Mouse (Mus musculus): ENCODE measurements around the gene Il1rl2. TPM values are rescaled to one million over a fixed set of nuclear protein-coding genes. Genes with fewer than 3 reads are reported as not detected.
"Not testable (repeated sequence)": the region's sequence is repeated elsewhere in the genome, so short reads cannot be mapped to it uniquely, and the experiment has no call there.

Gene Il1rl2
- polyA plus RNA-seq, 1 experiment from 2014 or later, result 10.5 TPM

DNA sequence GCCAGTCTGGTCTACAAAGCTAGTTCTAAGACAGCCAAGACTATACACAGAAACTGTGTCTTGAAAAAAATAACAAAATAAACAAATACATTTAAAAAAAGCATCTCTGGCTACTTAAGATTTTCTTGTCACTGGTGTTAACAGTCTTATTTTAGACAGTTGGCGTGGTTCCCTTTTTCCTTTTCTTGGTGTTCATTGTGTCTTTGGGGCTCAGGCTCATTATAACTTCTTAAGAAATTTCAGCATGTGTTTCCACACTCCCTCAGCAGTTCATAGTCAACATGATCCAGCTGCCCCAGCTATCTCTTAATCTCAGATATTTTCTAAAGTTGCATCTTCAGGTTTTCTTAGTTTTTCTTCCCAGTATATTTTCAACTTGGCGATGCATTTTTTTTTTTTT is 32.2 kb upstream of the Il1rl2 start:
- no peak overlapping the region for H3K9ac ChIP-seq (replicated peaks; ENCODE audit: low read length)
- no peaks in the 10 kb centered on the region for H3K36me3 ChIP-seq (ENCODE audit: insufficient read depth, low read length)
- H3K4me2 ChIP-seq (replicated peaks; ENCODE audit: low read depth, low read length), result no peak overlapping the region
- no peaks in the 10 kb centered on the region for H3K4me1 ChIP-seq (ENCODE audit: insufficient read depth, low read length)
- no peak overlapping the region for H3K27ac ChIP-seq (ENCODE audit: low read length)
- no peak overlapping the region for H3K4me3 ChIP-seq (ENCODE audit: low read length)
- WGBS, result 96% methylated on average over 2 of the region's 2 CpGs
- ATAC-seq (ENCODE audit: low FRiP score, low TSS enrichment), result no peak
- 0 out of 2 replicates have a peak, but pooled peaks cover 2% of the 10 kb centered on the region for H3K9me3 ChIP-seq (ENCODE audit: low read length)
- H3K27me3 ChIP-seq (ENCODE audit: insufficient read depth, low read length), result no peaks in the 10 kb centered on the region

DNA sequence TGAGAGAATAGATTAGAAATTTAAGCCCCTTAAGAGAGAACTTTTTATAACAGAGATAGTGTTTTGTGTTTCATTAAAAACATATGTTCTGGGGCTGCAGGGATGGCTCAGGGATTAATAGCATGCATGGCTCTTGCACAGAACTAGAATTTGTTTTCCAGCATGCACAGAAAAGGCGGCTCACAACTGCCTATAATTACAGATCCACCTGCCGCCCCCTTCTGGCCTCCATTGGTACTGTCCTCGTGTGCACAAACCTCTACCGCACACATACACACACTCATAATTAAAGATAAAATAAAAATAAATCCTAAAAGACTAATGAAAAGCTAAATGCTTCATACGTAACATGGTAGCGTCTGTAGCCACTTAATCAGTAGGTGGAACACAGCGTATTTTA is 30.5 kb upstream of the Il1rl2 start:
- no peak overlapping the region for H3K4me2 ChIP-seq (replicated peaks; ENCODE audit: low read depth, low read length)
- H3K4me3 ChIP-seq (ENCODE audit: low read length), result no peak overlapping the region
- no peaks in the 10 kb centered on the region for H3K27me3 ChIP-seq (ENCODE audit: insufficient read depth, low read length)
- ATAC-seq (ENCODE audit: low FRiP score, low TSS enrichment), result no peak
- no peak overlapping the region for H3K27ac ChIP-seq (ENCODE audit: low read length)
- H3K4me1 ChIP-seq (ENCODE audit: insufficient read depth, low read length), result no peaks in the 10 kb centered on the region
- 92% methylated on average over 7 of the region's 7 CpGs for WGBS
- no peak overlapping the region for H3K9ac ChIP-seq (replicated peaks; ENCODE audit: low read length)
- H3K9me3 ChIP-seq (ENCODE audit: low read length), result 0 out of 2 replicates have a peak, but pooled peaks cover 2% of the 10 kb centered on the region
- no peaks in the 10 kb centered on the region for H3K36me3 ChIP-seq (ENCODE audit: insufficient read depth, low read length)

DNA sequence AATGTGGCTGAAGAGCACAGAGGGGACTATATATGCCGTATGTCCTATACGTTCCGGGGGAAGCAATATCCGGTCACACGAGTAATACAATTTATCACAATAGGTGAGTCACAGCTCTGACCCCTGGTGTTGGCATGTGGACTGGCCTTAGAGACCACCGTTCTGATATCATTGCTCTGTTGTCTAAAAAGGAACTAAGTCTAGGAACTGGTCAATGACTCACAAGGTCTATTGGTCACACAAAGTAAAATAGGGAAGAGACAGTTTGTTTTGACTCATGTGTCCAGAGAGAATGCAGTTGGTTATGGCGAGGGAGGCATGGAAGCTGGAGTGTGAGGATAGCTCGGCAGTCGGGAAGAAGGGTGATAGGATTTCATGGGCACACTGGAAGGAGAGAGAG is 29.6 kb upstream of the Il1rl2 start:
- Histone ChIP-seq H3K36me3 (ENCODE audit: insufficient read depth, low read length) (no peaks in the 10 kb centered on the region), H3K27me3 (ENCODE audit: insufficient read depth, low read length) (no peaks in the 10 kb centered on the region), H3K4me3 (ENCODE audit: low read length) (no peak overlapping the region), H3K27ac (ENCODE audit: low read length) (no peak overlapping the region), H3K4me2 (replicated peaks; ENCODE audit: low read depth, low read length) (no peak overlapping the region), H3K4me1 (ENCODE audit: insufficient read depth, low read length) (no peaks in the 10 kb centered on the region), H3K9ac (replicated peaks; ENCODE audit: low read length) (no peak overlapping the region), H3K9me3 (ENCODE audit: low read length) (0 out of 2 replicates have a peak, but pooled peaks cover 2% of the 10 kb centered on the region)
- no peak for ATAC-seq (ENCODE audit: low FRiP score, low TSS enrichment)
- WGBS, result 69% methylated on average over 9 of the region's 9 CpGs

DNA sequence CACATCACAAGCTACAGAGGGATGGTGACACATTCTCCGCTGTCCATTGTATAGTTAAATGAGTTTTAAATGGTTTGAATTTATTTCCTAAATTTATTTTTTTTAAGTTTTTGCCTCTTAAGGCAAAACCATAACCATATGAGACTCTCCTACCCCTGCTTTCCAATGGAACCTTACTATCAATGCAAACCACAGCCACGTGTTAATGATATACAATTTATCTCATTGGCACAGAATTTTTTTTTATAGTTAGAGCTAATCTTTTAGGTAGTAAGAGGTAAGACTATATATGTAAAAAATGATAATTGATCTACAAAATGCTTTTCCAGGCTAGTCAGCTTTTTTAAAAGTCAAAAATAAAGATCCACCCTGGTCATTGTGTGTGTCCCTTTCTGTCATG is 26.4 kb upstream of the Il1rl2 start:
- H3K36me3 ChIP-seq (ENCODE audit: insufficient read depth, low read length), result no peaks in the 10 kb centered on the region
- no peak overlapping the region for H3K4me2 ChIP-seq (replicated peaks; ENCODE audit: low read depth, low read length)
- H3K4me3 ChIP-seq (ENCODE audit: low read length), result no peak overlapping the region
- no peaks in the 10 kb centered on the region for H3K27me3 ChIP-seq (ENCODE audit: insufficient read depth, low read length)
- no peak for ATAC-seq (ENCODE audit: low FRiP score, low TSS enrichment)
- no peak overlapping the region for H3K9ac ChIP-seq (replicated peaks; ENCODE audit: low read length)
- 0 out of 2 replicates have a peak, but pooled peaks cover 2% of the 10 kb centered on the region for H3K9me3 ChIP-seq (ENCODE audit: low read length)
- 89% methylated on average over 2 of the region's 2 CpGs for WGBS
- no peak overlapping the region for H3K27ac ChIP-seq (ENCODE audit: low read length)
- no peaks in the 10 kb centered on the region for H3K4me1 ChIP-seq (ENCODE audit: insufficient read depth, low read length)

DNA sequence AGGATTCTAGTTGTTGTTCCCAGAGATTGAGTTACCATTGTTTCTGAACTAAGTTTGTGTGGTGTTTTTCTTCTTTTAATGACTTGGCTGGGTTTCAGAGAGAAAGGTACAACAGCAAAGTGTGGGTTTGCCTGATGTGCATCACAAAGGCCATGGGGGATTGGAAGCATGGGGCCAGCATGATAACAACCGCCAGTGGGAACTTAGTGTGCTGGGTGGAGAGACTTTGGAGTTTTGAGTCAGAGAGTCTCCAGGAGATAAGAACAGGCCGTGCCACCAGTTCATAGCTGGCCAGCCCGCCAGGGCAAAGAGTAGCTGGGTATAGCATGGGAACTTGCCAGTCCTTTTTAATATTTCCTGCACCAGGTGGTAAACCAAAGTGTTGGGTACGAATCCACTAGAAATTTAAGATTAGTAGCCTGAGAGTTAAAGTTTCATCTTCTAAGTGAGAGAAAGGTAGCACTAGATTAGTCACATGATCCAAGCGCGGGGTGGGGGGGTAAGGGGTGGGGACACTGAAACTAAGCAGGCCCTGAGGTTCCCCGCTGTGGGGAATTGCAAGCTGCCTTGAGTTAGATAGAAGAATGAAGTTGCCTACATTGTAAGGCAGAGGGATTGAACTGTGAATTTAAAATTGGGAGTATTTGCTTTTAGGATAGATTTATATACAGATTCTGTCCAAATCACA is 21.1 kb upstream of the Il1rl2 start:
- no peak overlapping the region for H3K9ac ChIP-seq (replicated peaks; ENCODE audit: low read length)
- no peak overlapping the region for H3K27ac ChIP-seq (ENCODE audit: low read length)
- no peak overlapping the region for H3K4me3 ChIP-seq (ENCODE audit: low read length)
- ATAC-seq (ENCODE audit: low FRiP score, low TSS enrichment), result no peak
- H3K9me3 ChIP-seq (ENCODE audit: low read length), result no peaks in the 10 kb centered on the region
- H3K27me3 ChIP-seq (ENCODE audit: insufficient read depth, low read length), result no peaks in the 10 kb centered on the region
- H3K4me1 ChIP-seq (ENCODE audit: insufficient read depth, low read length), result no peaks in the 10 kb centered on the region
- no peaks in the 10 kb centered on the region for H3K36me3 ChIP-seq (ENCODE audit: insufficient read depth, low read length)
- WGBS, result 76% methylated on average over 7 of the region's 7 CpGs
- no peak overlapping the region for H3K4me2 ChIP-seq (replicated peaks; ENCODE audit: low read depth, low read length)

DNA sequence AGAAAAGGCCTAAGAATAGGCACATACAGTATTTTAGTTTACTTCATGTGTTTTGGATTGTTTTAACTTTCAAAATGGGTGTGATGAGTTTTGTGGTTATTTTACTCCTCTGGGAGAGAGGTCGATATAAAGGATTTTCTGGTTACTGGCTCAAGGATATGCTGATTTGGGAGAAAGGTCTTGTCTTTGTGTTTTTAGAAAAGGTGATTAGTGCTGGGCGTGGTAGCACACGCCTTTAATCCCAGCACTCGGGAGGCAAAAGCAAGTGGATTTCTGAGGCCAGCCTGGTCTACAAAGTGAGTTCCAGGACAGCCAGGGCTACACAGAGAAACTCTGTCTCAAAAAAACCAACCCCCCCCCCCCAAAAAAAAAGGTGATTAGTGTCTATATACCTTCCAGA is 20.1 kb upstream of the Il1rl2 start:
- H3K9me3 ChIP-seq (ENCODE audit: low read length); H3K4me1 ChIP-seq (ENCODE audit: insufficient read depth, low read length); H3K27me3 ChIP-seq (ENCODE audit: insufficient read depth, low read length); ATAC-seq (ENCODE audit: low FRiP score, low TSS enrichment); H3K36me3 ChIP-seq (ENCODE audit: insufficient read depth, low read length); H3K27ac ChIP-seq (ENCODE audit: low read length); H3K9ac ChIP-seq (replicated peaks; ENCODE audit: low read length); H3K4me3 ChIP-seq (ENCODE audit: low read length); H3K4me2 ChIP-seq (replicated peaks; ENCODE audit: low read depth, low read length): not testable (repeated sequence)
- WGBS, result 64% methylated on average over 4 of the region's 4 CpGs

DNA sequence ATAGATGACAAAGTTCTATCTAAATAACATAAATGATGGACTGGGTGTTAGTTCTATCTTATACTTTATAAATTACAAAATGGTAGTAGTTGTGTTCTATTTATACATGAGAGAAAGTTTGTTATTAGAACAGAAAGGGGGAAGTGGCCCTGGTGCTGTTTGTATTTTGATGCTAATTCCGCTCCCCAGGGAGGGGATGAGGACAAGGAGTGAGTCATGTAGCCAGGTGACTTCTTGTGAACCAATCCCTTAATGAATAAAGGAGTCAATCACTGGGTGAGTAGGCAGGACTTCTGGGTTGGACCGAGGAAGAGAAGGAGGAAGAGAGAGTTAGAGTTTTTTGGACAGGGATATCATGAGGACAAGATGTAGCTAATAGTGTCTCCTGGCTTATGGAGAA is 18.3 kb upstream of the Il1rl2 start:
- H3K36me3 ChIP-seq (ENCODE audit: insufficient read depth, low read length), result no peaks in the 10 kb centered on the region
- WGBS, result 90% methylated on average over 2 of the region's 2 CpGs

DNA sequence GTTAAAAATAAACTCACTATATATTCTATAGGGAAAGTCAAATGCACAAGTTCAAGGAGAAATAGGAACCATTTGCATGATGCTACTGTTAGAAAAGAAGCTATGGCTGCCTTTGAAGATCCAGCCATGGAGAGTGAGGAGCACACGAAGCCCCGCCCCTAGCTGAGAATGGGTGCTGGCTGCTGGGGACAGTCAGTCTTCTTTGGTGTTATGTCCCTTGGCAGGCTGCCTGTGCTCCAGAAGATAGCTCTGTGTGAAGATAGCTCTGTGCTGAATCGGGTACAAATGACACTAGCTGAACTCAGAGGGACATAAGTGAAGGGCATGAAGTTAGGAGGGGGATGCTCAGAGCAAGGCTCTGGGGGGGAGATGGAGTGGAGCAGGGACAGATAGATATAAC is 13.3 kb upstream of the Il1rl2 start:
- H3K36me3 ChIP-seq (ENCODE audit: insufficient read depth, low read length), result 0 out of 2 replicates have a peak, but pooled peaks cover 3% of the 10 kb centered on the region
- no peak overlapping the region for H3K4me3 ChIP-seq (ENCODE audit: low read length)
- H3K4me2 ChIP-seq (replicated peaks; ENCODE audit: low read depth, low read length), result no peak overlapping the region
- 82% methylated on average over 3 of the region's 3 CpGs for WGBS
- no peak overlapping the region for H3K9ac ChIP-seq (replicated peaks; ENCODE audit: low read length)
- no peaks in the 10 kb centered on the region for H3K27me3 ChIP-seq (ENCODE audit: insufficient read depth, low read length)
- no peak overlapping the region for H3K27ac ChIP-seq (ENCODE audit: low read length)
- H3K4me1 ChIP-seq (ENCODE audit: insufficient read depth, low read length), result no peaks in the 10 kb centered on the region
- H3K9me3 ChIP-seq (ENCODE audit: low read length), result no peaks in the 10 kb centered on the region
- no peak for ATAC-seq (ENCODE audit: low FRiP score, low TSS enrichment)

More for the DNA sequence above, 18.3 kb upstream of the Il1rl2 start:
- no peaks in the 10 kb centered on the region for H3K4me1 ChIP-seq (ENCODE audit: insufficient read depth, low read length)
- no peak overlapping the region for H3K4me2 ChIP-seq (replicated peaks; ENCODE audit: low read depth, low read length)
- H3K4me3 ChIP-seq (ENCODE audit: low read length), result no peak overlapping the region
- H3K9me3 ChIP-seq (ENCODE audit: low read length), result no peaks in the 10 kb centered on the region
- no peak overlapping the region for H3K27ac ChIP-seq (ENCODE audit: low read length)
- H3K27me3 ChIP-seq (ENCODE audit: insufficient read depth, low read length), result no peaks in the 10 kb centered on the region
- no peak overlapping the region for H3K9ac ChIP-seq (replicated peaks; ENCODE audit: low read length)
- no peak for ATAC-seq (ENCODE audit: low FRiP score, low TSS enrichment)

DNA sequence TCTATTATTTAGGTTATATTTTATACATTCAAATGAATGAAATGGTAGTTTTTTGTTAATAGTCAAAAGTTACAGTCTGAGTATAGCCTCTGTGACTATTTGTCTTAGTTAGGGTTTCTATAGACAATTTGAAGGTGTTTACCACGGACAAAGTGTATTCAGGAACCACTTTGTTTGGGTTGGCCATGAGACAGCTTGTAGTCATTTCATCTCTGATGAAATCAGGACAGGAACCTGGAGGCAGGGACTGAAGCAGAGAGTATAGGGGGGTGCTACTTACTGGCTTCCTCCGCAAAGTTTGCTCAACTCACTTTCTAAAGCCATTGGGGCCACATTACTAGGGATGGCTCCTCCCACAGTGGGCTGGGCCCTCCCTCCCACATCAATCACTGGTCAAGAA is 12.8 kb upstream of the Il1rl2 start:
- no peak overlapping the region for H3K27ac ChIP-seq (ENCODE audit: low read length)
- no peak for ATAC-seq (ENCODE audit: low FRiP score, low TSS enrichment)
- no peaks in the 10 kb centered on the region for H3K9me3 ChIP-seq (ENCODE audit: low read length)
- 0 out of 2 replicates have a peak, but pooled peaks cover 3% of the 10 kb centered on the region for H3K36me3 ChIP-seq (ENCODE audit: insufficient read depth, low read length)
- H3K9ac ChIP-seq (replicated peaks; ENCODE audit: low read length), result no peak overlapping the region
- H3K4me1 ChIP-seq (ENCODE audit: insufficient read depth, low read length), result no peaks in the 10 kb centered on the region
- H3K4me2 ChIP-seq (replicated peaks; ENCODE audit: low read depth, low read length), result no peak overlapping the region
- H3K27me3 ChIP-seq (ENCODE audit: insufficient read depth, low read length), result no peaks in the 10 kb centered on the region
- 71% methylated on average over 2 of the region's 2 CpGs for WGBS
- H3K4me3 ChIP-seq (ENCODE audit: low read length), result no peak overlapping the region

DNA sequence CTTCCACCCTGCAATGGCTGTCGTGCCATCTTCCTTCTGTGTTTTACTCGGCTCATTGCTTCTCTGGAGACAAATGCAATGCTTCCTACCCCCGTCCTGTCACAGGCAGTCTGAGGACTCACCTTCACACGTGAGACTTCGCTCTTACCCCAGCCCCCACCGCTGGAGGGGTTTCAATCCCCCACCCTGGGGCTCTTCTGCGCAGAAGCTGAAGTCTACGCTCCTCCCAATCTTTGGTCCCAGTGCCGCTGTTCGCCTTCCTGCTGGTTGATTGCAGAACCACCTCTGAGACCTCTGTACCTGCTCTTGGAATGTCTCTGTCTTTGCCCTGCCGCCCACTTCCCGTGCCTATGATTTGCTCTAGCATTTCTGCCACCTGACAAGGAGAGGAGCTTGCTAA is 10.4 kb upstream of the Il1rl2 start:
- H3K9ac ChIP-seq (replicated peaks; ENCODE audit: low read length), result no peak overlapping the region

More for the DNA sequence above, 10.4 kb upstream of the Il1rl2 start:
- Histone ChIP-seq H3K4me3 (ENCODE audit: low read length) (no peak overlapping the region), H3K27ac (ENCODE audit: low read length) (no peak overlapping the region), H3K36me3 (ENCODE audit: insufficient read depth, low read length) (0 out of 2 replicates have a peak, but pooled peaks cover 3% of the 10 kb centered on the region), H3K4me2 (replicated peaks; ENCODE audit: low read depth, low read length) (no peak overlapping the region), H3K27me3 (ENCODE audit: insufficient read depth, low read length) (no peaks in the 10 kb centered on the region), H3K9me3 (ENCODE audit: low read length) (no peaks in the 10 kb centered on the region), H3K4me1 (ENCODE audit: insufficient read depth, low read length) (no peaks in the 10 kb centered on the region)
- no peak for ATAC-seq (ENCODE audit: low FRiP score, low TSS enrichment)
- 79% methylated on average over 12 of the region's 12 CpGs for WGBS

All from kidney, embryonic 16.5 days (tissue).